Mouse (Mus musculus) forebrain, embryonic 11.5 days (tissue): ENCODE measurements at regions not wholly inside any gene's neighbourhood (a gene's known extent, or its start where the extent isn't known, plus 50 kb on each side); places are given as distances from the start of the nearest gene placed in this dataset.

Source experiments
- ATAC-seq: fragments of 200-750 bp; cut with Nextera tagmentation; replicated peaks from 2 replicates; pipeline ENCODE4 v1.8.0; 2017; ENCODE audit warnings: moderate TSS enrichment; ENCODE audit not compliant: low FRiP score
- DNase-seq: peaks from one replicate; pipeline ENCODE4 v3.0.0-alpha.2; 2017; ENCODE audit warnings: low spot score
- H3K27ac ChIP-seq: fragments of 300-500 bp; sonication (generic); 2 replicates; pipeline ENCODE4 v1.5.1; 2014; ENCODE audit warnings: low read depth, low read length
- H3K27me3 ChIP-seq: fragments of 300-500 bp; sonication (generic); 2 replicates; pipeline ENCODE4 v1.6.1; 2014; ENCODE audit warnings: mild to moderate bottlenecking, low read length, mixed read lengths; ENCODE audit not compliant: control insufficient read depth, insufficient read depth
- H3K36me3 ChIP-seq: fragments of 300-500 bp; sonication (generic); 2 replicates; pipeline ENCODE4 v1.6.1; 2014; ENCODE audit warnings: mild to moderate bottlenecking, low read length, moderate library complexity, mixed read lengths; ENCODE audit not compliant: control insufficient read depth, insufficient read depth
- H3K4me1 ChIP-seq: fragments of 300-500 bp; sonication (generic); replicated peaks from 2 replicates; pipeline ENCODE4 v1.6.1; 2014; ENCODE audit warnings: low read length, mixed read lengths; ENCODE audit not compliant: control insufficient read depth, insufficient read depth
- H3K4me2 ChIP-seq: fragments of 300-500 bp; sonication (generic); 2 replicates; pipeline ENCODE4 v1.6.1; 2014; ENCODE audit warnings: low read depth, mild to moderate bottlenecking, low read length, moderate library complexity, mixed read lengths; ENCODE audit not compliant: severe bottlenecking
- H3K4me3 ChIP-seq: fragments of 300-500 bp; sonication (generic); 2 replicates; pipeline ENCODE4 v1.5.1; 2014; ENCODE audit warnings: low read depth, low read length
- H3K9ac ChIP-seq: fragments of 300-500 bp; sonication (generic); 2 replicates; pipeline ENCODE4 v1.6.1; 2014; ENCODE audit warnings: low read length
- H3K9me3 ChIP-seq: fragments of 300-500 bp; sonication (generic); 2 replicates; pipeline ENCODE4 v1.6.1; 2016; ENCODE audit warnings: low read length, mixed read lengths; ENCODE audit not compliant: control insufficient read depth
- WGBS: fragments of 180-500 bp; shearing (Covaris S2); extraction: QIAGEN DNeasy Blood & Tissue Kit; methylation state at CpG from one replicate; pipeline ENCODE4 v1.1.7; 2014; 5-methylcytosine and 5-hydroxymethylcytosine counted together

DNA sequence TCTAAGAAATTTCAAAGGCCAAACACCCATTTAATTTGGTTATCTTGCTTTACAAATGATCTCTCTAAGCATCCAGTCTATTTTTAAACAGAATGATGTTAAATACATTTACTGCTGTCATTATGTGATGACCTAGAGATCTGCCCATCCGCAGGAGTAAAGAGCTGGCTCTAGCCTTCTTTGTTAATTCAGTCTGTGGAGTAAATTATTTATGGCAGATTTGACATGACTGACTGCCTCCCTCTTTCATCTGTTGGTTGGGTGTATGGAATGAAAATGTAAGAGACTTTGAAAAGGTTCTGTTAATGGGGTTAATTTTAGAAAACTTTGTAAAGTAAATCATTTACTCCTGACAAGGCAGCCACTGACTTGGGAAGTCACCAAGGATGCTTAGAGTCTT lies 123.3 kb downstream of the Tex29 start:
- no peak for ATAC-seq
- no peak overlapping the region for H3K9ac ChIP-seq
- H3K27me3 ChIP-seq, result no peaks in the 10 kb centered on the region
- no peaks in the 10 kb centered on the region for H3K4me1 ChIP-seq
- WGBS, result 53% methylated on average over 1 of the region's 1 CpGs
- no peak overlapping the region for H3K27ac ChIP-seq
- H3K9me3 ChIP-seq, result no peaks in the 10 kb centered on the region
- DNase-seq, result no peak
- no peak overlapping the region for H3K4me2 ChIP-seq
- H3K4me3 ChIP-seq, result no peak overlapping the region
- no peaks in the 10 kb centered on the region for H3K36me3 ChIP-seq

GRCm38 (mm10) chr8:11967670-11968069 lies 127.4 kb downstream of the Tex29 start:
- 89% methylated on average over 7 of the region's 7 CpGs for WGBS

GRCm38 (mm10) chr8:11970515-11970914 lies 130.2 kb downstream of the Tex29 start:
- no peak for ATAC-seq
- 90% methylated on average over 9 of the region's 9 CpGs for WGBS

More at GRCm38 (mm10) chr8:11967670-11968069, 127.4 kb downstream of the Tex29 start:
- no peak for DNase-seq
- H3K9ac ChIP-seq, result no peak overlapping the region
- no peak overlapping the region for H3K27ac ChIP-seq
- no peaks in the 10 kb centered on the region for H3K27me3 ChIP-seq
- H3K4me3 ChIP-seq, result no peak overlapping the region
- no peak overlapping the region for H3K4me2 ChIP-seq
- no peaks in the 10 kb centered on the region for H3K9me3 ChIP-seq
- no peaks in the 10 kb centered on the region for H3K4me1 ChIP-seq
- H3K36me3 ChIP-seq, result no peaks in the 10 kb centered on the region
- no peak for ATAC-seq

GRCm38 (mm10) chr8:11973436-11973835 lies 133.2 kb downstream of the Tex29 start:
- no peaks in the 10 kb centered on the region for H3K9me3 ChIP-seq
- 75% methylated on average over 10 of the region's 10 CpGs for WGBS
- no peak overlapping the region for H3K27ac ChIP-seq
- no peaks in the 10 kb centered on the region; the same call in 1 of the 2 replicates for H3K27me3 ChIP-seq
- no peaks in the 10 kb centered on the region for H3K36me3 ChIP-seq
- H3K9ac ChIP-seq, result no peak overlapping the region
- H3K4me1 ChIP-seq, result no peaks in the 10 kb centered on the region
- H3K4me2 ChIP-seq, result no peak overlapping the region
- H3K4me3 ChIP-seq, result no peak overlapping the region
- DNase-seq (no peak), ATAC-seq (no peak)

More at GRCm38 (mm10) chr8:11970515-11970914, 130.2 kb downstream of the Tex29 start:
- DNase-seq, result no peak
- no peaks in the 10 kb centered on the region; the same call in 1 of the 2 replicates for H3K27me3 ChIP-seq
- no peaks in the 10 kb centered on the region for H3K4me1 ChIP-seq
- H3K9me3 ChIP-seq, result no peaks in the 10 kb centered on the region
- H3K4me3 ChIP-seq, result no peak overlapping the region
- no peak overlapping the region for H3K27ac ChIP-seq
- H3K36me3 ChIP-seq, result no peaks in the 10 kb centered on the region
- no peak overlapping the region for H3K4me2 ChIP-seq
- H3K9ac ChIP-seq, result no peak overlapping the region

GRCm38 (mm10) chr8:11977121-11977520 lies 136.8 kb downstream of the Tex29 start:
- H3K36me3 ChIP-seq, result no peaks in the 10 kb centered on the region
- DNase-seq, result no peak
- H3K4me1 ChIP-seq, result no peaks in the 10 kb centered on the region
- no peaks in the 10 kb centered on the region for H3K9me3 ChIP-seq
- H3K4me2 ChIP-seq, result no peak overlapping the region
- WGBS, result 80% methylated on average over 9 of the region's 9 CpGs
- no peaks in the 10 kb centered on the region; the same call in 1 of the 2 replicates for H3K27me3 ChIP-seq
- H3K9ac ChIP-seq, result no peak overlapping the region
- H3K27ac ChIP-seq, result no peak overlapping the region
- ATAC-seq, result no peak
- no peak overlapping the region for H3K4me3 ChIP-seq

- H3K27ac ChIP-seq, result no peak overlapping the region
- DNase-seq (no peak), ATAC-seq (no peak)
- H3K27me3 ChIP-seq, result no peaks in the 10 kb centered on the region
- no peaks in the 10 kb centered on the region for H3K36me3 ChIP-seq
- 80% methylated on average over 1 of the region's 1 CpGs for WGBS
- no peak overlapping the region for H3K4me3 ChIP-seq
- H3K9ac ChIP-seq, result no peak overlapping the region
- no peaks in the 10 kb centered on the region for H3K4me1 ChIP-seq
- H3K4me2 ChIP-seq, result no peak overlapping the region
- no peaks in the 10 kb centered on the region for H3K9me3 ChIP-seq
These were observed 138.8 kb downstream of the Tex29 start for GRCm38 (mm10) chr8:11979056-11979455.

DNA sequence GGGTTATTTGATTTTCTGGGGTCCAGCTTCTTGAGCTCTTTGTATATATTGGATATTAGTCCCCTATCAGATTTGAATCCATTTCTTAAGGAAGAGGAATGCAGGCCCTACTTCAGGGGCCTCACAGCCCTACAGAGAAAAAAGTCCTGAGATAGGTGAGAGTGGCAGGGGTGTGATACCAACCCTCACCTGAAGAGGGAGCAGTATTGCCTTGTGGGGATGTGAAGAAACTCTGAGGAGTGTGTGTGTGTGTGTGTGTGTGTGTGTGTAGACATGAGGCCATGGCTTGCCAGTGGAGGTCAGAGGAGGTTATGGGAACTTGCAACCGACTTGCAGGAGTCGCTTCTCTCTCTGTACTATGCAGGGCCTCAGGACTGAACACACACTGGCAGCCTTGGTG lies 141.2 kb downstream of the Tex29 start:
- ATAC-seq, result no peak
- no peak overlapping the region for H3K9ac ChIP-seq
- H3K4me2 ChIP-seq, result no peak overlapping the region
- H3K4me3 ChIP-seq, result no peak overlapping the region
- H3K4me1 ChIP-seq, result no peaks in the 10 kb centered on the region
- no peak for DNase-seq
- no peak overlapping the region for H3K27ac ChIP-seq
- H3K36me3 ChIP-seq, result no peaks in the 10 kb centered on the region
- 74% methylated on average over 2 of the region's 2 CpGs for WGBS
- no peaks in the 10 kb centered on the region for H3K27me3 ChIP-seq
- H3K9me3 ChIP-seq, result no peaks in the 10 kb centered on the region

GRCm38 (mm10) chr8:11990024-11990423 lies 149.8 kb downstream of the Tex29 start:
- no peak overlapping the region for H3K9ac ChIP-seq
- H3K9me3 ChIP-seq, result no peaks in the 10 kb centered on the region
- no peak for ATAC-seq
- DNase-seq, result no peak
- no peaks in the 10 kb centered on the region for H3K36me3 ChIP-seq
- peaks cover 2% of the 10 kb centered on the region; the same call in 1 of the 2 replicates for H3K4me1 ChIP-seq
- H3K27ac ChIP-seq, result no peak overlapping the region
- H3K4me3 ChIP-seq, result no peak overlapping the region
- H3K27me3 ChIP-seq, result no peaks in the 10 kb centered on the region
- 84% methylated on average over 20 of the region's 20 CpGs for WGBS
- no peak overlapping the region for H3K4me2 ChIP-seq

DNA sequence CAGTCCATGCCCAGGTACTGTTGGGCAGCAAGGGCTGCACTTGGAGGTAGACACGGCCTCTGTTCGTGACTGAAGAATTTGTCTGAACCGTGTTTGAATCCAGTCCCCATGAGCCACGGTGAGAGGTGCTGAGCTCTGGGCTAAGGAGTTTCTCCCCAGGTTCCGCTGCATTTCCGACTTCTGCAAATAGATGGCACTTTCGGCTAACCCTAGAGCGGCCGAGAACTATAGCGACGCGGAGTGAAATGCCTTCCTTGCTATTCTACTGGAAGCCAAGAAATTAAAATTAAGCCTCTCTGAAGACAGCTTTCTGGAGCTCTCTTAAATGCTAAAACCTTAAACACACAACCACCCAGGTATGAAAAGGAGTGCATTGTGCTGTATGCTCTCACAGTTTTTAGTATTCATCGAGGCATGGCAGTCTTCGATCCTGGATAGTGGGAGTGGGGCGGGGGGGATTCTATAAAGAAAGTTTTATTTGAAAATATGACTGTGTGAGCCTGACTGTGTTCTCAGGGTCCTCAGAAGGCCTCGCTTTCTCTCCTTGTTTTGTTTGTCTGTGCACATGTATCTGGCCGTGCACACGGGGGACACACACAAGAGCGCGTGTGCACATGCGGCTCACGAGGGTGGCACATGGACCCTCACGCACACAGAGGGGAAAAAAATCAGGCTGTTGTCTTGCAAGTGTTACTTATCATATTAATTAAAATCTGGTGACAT lies 159.6 kb downstream of the Tex29 start:
- WGBS, result 32% methylated on average over 23 of the region's 23 CpGs
- DNase-seq (peak; percentile 79), ATAC-seq (peak; percentile 63)
- Histone ChIP-seq H3K4me1 (peaks cover 15% of the 10 kb centered on the region), H3K36me3 (no peaks in the 10 kb centered on the region), H3K4me2 (no peak overlapping the region), H3K9ac (no peak overlapping the region), H3K4me3 (no peak overlapping the region), H3K9me3 (no peaks in the 10 kb centered on the region), H3K27me3 (peaks cover 10% of the 10 kb centered on the region), H3K27ac (no peak overlapping the region)
